Mouse (Mus musculus) forebrain, embryonic 15.5 days (tissue): Measurements from ENCODE around the gene Fkrp. TPM values are rescaled to one million over a fixed set of nuclear protein-coding genes. Genes with fewer than 3 reads are reported as not detected.

ENCODE experiments used
- ATAC-seq: fragments of 200-750 bp; cut with Nextera tagmentation; replicated peaks from 2 replicates; pipeline ENCODE4 v1.8.0; 2017; ENCODE audit warnings: mild to moderate bottlenecking, moderate TSS enrichment, moderate library complexity
- H3K27ac ChIP-seq: fragments of 300-500 bp; sonication (generic); replicated peaks from 2 replicates; pipeline ENCODE4 v1.5.1; 2015; ENCODE audit warnings: mild to moderate bottlenecking, inconsistent platforms
- H3K27me3 ChIP-seq: fragments of 300-500 bp; sonication (generic); 2 replicates; pipeline ENCODE4 v1.6.1; 2015; ENCODE audit warnings: inconsistent platforms
- H3K36me3 ChIP-seq: fragments of 300-500 bp; sonication (generic); 2 replicates; pipeline ENCODE4 v1.6.1; 2015; ENCODE audit warnings: mild to moderate bottlenecking, inconsistent platforms
- H3K4me1 ChIP-seq: fragments of 300-500 bp; sonication (generic); 2 replicates; pipeline ENCODE4 v1.6.1; 2015; ENCODE audit warnings: inconsistent platforms
- H3K4me2 ChIP-seq: fragments of 300-500 bp; sonication (generic); replicated peaks from 2 replicates; pipeline ENCODE4 v1.6.1; 2015; ENCODE audit warnings: mild to moderate bottlenecking, inconsistent platforms
- H3K4me3 ChIP-seq: fragments of 300-500 bp; sonication (generic); 2 replicates; pipeline ENCODE4 v1.5.1; 2015; ENCODE audit warnings: mild to moderate bottlenecking, inconsistent platforms
- H3K9ac ChIP-seq: fragments of 300-500 bp; sonication (generic); replicated peaks from 2 replicates; pipeline ENCODE4 v1.6.1; 2015; ENCODE audit warnings: mild to moderate bottlenecking, inconsistent platforms
- H3K9me3 ChIP-seq: fragments of 300-500 bp; sonication (generic); 2 replicates; pipeline ENCODE4 v1.6.1; 2016; ENCODE audit warnings: inconsistent platforms
- WGBS: fragments of 180-500 bp; shearing (Covaris S2); methylation state at CpG from one replicate; pipeline ENCODE4 v1.1.7; 2015; ENCODE audit warnings: mixed read lengths; 5-methylcytosine and 5-hydroxymethylcytosine counted together
- polyA plus RNA-seq: library from polyadenylated mRNA; unstranded; fragments of >200 nt; fragmentation: Nextera tagmentation; extraction: Ambion mirVana; gene quantifications from 2 replicates; pipeline ENCODE4 v1.2.1, GENCODE M21; 2015

The Fkrp gene
- polyA plus RNA-seq, 1 experiment from 2014 or later, result 28.2 TPM

GRCm38 (mm10) chr7:16843441-16844171 lies 27.1 kb upstream of the Fkrp start:
- H3K4me3 ChIP-seq, result peak overlapping the region; percentile 60
- peaks cover 33% of the 10 kb centered on the region for H3K4me1 ChIP-seq
- ATAC-seq, result 0 out of 2 replicates have a peak, but pooled peaks have one; percentile 5
- peak overlapping the region; percentile 99 for H3K4me2 ChIP-seq
- peak overlapping the region; percentile 72 for H3K9ac ChIP-seq
- H3K27me3 ChIP-seq, result no peaks in the 10 kb centered on the region
- H3K9me3 ChIP-seq, result no peaks in the 10 kb centered on the region
- H3K27ac ChIP-seq, result peak overlapping the region; percentile 70
- 2% methylated on average over 33 of the region's 33 CpGs for WGBS
- H3K36me3 ChIP-seq, result peaks cover 22% of the 10 kb centered on the region

GRCm38 (mm10) chr7:16842645-16843063 lies 26.1 kb upstream of the Fkrp start, which contains the start of gene Prkd2:
Gene Prkd2, plus strand, starts transcription at chr7:16842902.
- no peaks in the 10 kb centered on the region for H3K9me3 ChIP-seq
- WGBS, result under 1% methylated on average over 31 of the region's 32 CpGs
- peak within 1 kb of the TSS; percentile 99 for H3K4me2 ChIP-seq
- H3K4me1 ChIP-seq, result peaks cover 32% of the 10 kb centered on the region
- peak within 1 kb of the TSS; percentile 72 for H3K9ac ChIP-seq
- peak within 1 kb of the TSS; percentile 60 for H3K4me3 ChIP-seq
- peaks cover 32% of the 10 kb centered on the region for H3K36me3 ChIP-seq
- peak; percentile 94 for ATAC-seq
- no peaks in the 10 kb centered on the region for H3K27me3 ChIP-seq
- peak within 1 kb of the TSS; percentile 70 for H3K27ac ChIP-seq

GRCm38 (mm10) chr7:16841561-16842560 lies 25.3 kb upstream of the Fkrp start:
- Histone ChIP-seq H3K27me3 (no peaks in the 10 kb centered on the region), H3K4me1 (peaks cover 32% of the 10 kb centered on the region), H3K9me3 (no peaks in the 10 kb centered on the region), H3K27ac (peak overlapping the region; percentile 70), H3K4me3 (peak overlapping the region; percentile 60), H3K9ac (no peak overlapping the region; the same call in 1 of the 2 replicates), H3K4me2 (peak overlapping the region; percentile 99), H3K36me3 (peaks cover 39% of the 10 kb centered on the region)
- ATAC-seq, result peak; percentile 12
- WGBS, result 45% methylated on average over 11 of the region's 11 CpGs

DNA sequence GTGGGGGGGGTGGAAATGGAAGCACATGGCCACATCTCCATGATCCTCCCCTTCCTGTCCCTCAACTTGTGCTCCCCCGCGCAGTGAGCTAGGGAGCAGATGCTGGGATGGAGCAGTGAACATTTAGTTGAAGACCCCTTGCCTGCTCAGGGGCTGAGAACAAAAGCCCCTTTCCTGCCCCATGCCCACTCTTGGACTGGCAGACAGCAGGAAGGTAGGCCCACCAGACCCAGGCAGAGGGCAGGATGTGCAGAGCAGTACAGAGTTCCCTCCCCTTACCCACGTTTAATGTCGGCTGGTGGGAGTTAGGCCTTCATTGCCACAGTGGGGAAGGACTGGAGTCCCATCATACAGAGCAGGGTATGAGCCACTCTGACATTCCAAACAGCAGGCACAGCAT lies 24.5 kb upstream of the Fkrp start:
- Histone ChIP-seq H3K27me3 (no peaks in the 10 kb centered on the region), H3K4me2 (no peak overlapping the region), H3K27ac (no peak overlapping the region), H3K36me3 (peaks cover 40% of the 10 kb centered on the region), H3K9ac (no peak overlapping the region), H3K4me3 (no peak overlapping the region), H3K4me1 (peaks cover 32% of the 10 kb centered on the region), H3K9me3 (no peaks in the 10 kb centered on the region)
- ATAC-seq, result no peak
- 78% methylated on average over 4 of the region's 4 CpGs for WGBS

DNA sequence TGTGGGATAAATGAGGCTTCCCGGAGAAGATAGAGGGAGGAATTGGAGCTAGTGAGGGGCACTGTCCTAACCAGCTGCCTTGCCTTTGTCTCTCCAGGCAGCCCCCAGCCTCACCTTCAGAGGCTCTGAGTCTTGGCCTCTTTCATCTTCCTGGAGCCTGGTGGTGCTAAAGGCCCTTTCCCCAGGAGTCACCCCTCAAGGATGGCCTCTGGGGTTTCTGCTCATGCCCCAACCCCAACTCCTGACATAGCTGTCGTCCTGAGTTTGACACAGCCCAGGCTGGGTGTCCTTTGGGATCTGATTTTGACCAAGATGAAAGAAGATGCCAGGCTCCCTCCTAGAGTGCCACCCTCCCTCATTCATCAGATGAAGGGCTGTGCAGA lies 23.6 kb upstream of the Fkrp start:
- ATAC-seq, result no peak
- Histone ChIP-seq H3K9ac (no peak overlapping the region), H3K4me1 (peaks cover 25% of the 10 kb centered on the region), H3K27ac (no peak overlapping the region), H3K9me3 (no peaks in the 10 kb centered on the region), H3K4me3 (no peak overlapping the region), H3K4me2 (no peak overlapping the region), H3K27me3 (no peaks in the 10 kb centered on the region), H3K36me3 (peaks cover 48% of the 10 kb centered on the region)
- WGBS, result 91% methylated on average over 2 of the region's 2 CpGs

DNA sequence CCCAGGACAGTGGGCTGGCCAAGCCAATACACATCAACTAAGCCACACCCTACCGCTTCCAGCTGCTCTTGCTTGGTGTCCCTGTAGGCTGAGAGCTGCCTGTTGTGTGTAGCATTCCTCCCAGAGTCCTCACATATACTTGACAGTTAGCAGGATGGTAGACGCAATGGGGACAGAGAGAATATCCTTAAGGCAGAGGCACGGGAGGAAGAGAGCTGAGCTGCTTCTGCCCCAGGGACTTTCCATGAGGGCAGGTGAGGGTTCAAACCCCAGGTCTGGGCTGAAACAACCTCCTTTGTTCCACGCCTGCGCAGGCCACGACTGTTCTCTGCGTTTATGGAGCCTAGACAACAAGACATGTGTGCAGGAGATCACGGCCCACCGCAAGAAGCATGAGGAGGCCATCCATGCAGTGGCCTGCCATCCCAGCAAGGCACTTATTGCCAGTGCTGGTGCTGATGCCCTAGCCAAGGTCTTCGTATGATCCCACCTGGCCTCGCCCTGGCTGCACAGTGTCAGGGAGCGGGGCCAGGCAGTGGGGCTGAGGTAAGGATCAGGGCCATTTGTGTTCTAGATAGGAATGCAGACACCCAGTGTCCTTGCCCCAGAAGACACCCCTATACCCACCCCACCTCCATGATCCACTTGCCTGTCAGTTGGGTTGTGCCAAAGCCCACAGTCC lies 23.0 kb upstream of the Fkrp start:
- Histone ChIP-seq H3K9ac (no peak overlapping the region), H3K4me3 (no peak overlapping the region), H3K4me1 (peaks cover 20% of the 10 kb centered on the region), H3K4me2 (no peak overlapping the region), H3K27ac (no peak overlapping the region), H3K36me3 (peaks cover 53% of the 10 kb centered on the region), H3K9me3 (no peaks in the 10 kb centered on the region), H3K27me3 (no peaks in the 10 kb centered on the region)
- no peak for ATAC-seq
- WGBS, result 95% methylated on average over 12 of the region's 12 CpGs

DNA sequence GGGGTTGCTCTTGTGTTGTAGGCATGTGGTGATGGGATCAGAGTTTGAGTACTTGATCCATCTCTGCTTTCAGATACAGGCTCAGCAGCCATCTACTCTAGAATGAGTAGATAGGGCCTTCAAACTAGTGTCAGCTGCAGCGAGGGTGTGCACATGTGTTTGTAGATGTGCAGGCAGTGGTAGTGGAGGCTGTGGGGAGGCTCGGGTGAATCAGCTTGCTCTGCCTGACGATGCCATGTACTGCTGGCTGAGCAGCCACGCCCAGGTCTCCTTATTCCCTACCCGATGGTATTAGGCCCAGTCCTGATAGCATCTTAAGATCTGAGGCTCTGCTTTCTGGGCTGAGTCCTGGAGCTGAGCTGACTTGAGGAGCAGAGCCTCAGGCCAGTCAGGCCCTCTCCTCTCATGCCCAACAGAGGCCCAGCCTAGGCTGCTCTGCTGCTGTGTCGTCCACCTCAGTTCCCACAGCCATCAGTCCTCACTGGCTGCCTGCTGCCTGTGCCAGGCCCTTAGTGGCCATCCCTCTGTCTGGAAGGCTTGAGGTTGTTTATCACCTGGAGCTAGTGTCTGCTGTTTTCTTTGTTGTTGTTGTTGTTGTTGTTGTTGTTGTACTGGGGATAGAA lies 22.4 kb upstream of the Fkrp start:
- Histone ChIP-seq H3K4me1 (peaks cover 14% of the 10 kb centered on the region), H3K36me3 (peaks cover 59% of the 10 kb centered on the region), H3K9ac (no peak overlapping the region), H3K27ac (no peak overlapping the region), H3K4me3 (no peak overlapping the region), H3K9me3 (no peaks in the 10 kb centered on the region), H3K27me3 (no peaks in the 10 kb centered on the region), H3K4me2 (no peak overlapping the region)
- no peak for ATAC-seq
- WGBS, result 83% methylated on average over 6 of the region's 6 CpGs

DNA sequence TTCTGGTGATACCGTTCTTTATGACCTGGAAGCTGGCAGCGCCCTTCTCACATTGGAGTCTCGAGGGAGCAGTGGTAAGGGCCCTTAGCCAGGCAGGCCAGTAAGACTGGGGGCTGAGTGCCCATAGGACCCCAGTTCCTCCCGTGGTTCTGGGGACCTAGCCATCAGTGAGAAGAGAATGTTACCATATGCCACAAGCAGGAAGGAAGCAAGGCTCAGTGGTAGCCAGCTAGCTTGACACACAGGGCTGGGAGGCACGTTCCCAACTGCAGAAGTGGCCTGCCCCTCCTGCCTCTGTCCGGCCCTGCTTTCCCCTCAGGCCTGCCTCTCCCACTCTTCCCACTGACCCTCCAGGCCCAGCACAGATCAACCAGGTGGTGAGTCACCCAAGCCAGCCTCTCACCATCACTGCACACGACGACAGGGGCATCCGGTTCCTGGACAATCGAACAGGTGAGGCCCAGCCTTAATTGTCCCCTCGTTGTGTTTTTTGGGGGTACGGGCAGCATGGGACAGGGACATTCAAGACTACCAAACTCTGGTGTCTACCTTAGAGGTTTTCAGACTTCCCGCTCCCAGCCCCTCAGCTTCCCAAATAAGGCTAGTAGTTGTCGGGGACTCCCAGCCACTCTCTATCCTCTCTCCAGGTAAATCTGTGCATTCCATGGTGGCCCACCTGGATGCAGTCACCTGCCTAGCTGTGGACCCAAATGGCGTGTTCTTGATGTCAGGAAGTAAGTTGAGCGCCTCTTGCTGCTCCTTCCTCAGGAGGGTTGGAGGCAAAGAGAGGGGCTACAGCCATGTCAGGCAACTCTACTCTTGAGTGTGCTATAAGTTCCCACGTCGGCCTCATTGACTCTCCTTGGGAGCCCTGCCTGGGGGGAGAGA lies 21.6 kb upstream of the Fkrp start:
- Histone ChIP-seq H3K9ac (no peak overlapping the region), H3K27ac (no peak overlapping the region), H3K9me3 (no peaks in the 10 kb centered on the region), H3K36me3 (peaks cover 67% of the 10 kb centered on the region), H3K4me2 (no peak overlapping the region), H3K4me1 (peaks cover 6% of the 10 kb centered on the region), H3K27me3 (no peaks in the 10 kb centered on the region), H3K4me3 (no peak overlapping the region)
- WGBS, result 95% methylated on average over 18 of the region's 18 CpGs
- no peak for ATAC-seq

- H3K9me3 ChIP-seq, result no peaks in the 10 kb centered on the region
- H3K4me1 ChIP-seq, result no peaks in the 10 kb centered on the region
- no peaks in the 10 kb centered on the region for H3K27me3 ChIP-seq
- 93% methylated on average over 9 of the region's 9 CpGs for WGBS
- H3K27ac ChIP-seq, result no peak overlapping the region
- no peak for ATAC-seq
- H3K4me2 ChIP-seq, result no peak overlapping the region
- no peak overlapping the region for H3K4me3 ChIP-seq
- peaks cover 99% of the 10 kb centered on the region for H3K36me3 ChIP-seq
- H3K9ac ChIP-seq, result no peak overlapping the region
These were observed 13.9 kb upstream of the Fkrp start for GRCm38 (mm10) chr7:16830449-16830848.

- no peaks in the 10 kb centered on the region for H3K9me3 ChIP-seq
- no peak overlapping the region for H3K4me3 ChIP-seq
- 88% methylated on average over 4 of the region's 4 CpGs for WGBS
- no peak overlapping the region for H3K9ac ChIP-seq
- H3K4me2 ChIP-seq, result no peak overlapping the region
- peaks cover 87% of the 10 kb centered on the region for H3K36me3 ChIP-seq
- H3K27ac ChIP-seq, result no peak overlapping the region
- ATAC-seq, result no peak
- H3K4me1 ChIP-seq, result no peaks in the 10 kb centered on the region
- H3K27me3 ChIP-seq, result no peaks in the 10 kb centered on the region
These were observed 10.7 kb upstream of the Fkrp start for GRCm38 (mm10) chr7:16827274-16827673.

DNA sequence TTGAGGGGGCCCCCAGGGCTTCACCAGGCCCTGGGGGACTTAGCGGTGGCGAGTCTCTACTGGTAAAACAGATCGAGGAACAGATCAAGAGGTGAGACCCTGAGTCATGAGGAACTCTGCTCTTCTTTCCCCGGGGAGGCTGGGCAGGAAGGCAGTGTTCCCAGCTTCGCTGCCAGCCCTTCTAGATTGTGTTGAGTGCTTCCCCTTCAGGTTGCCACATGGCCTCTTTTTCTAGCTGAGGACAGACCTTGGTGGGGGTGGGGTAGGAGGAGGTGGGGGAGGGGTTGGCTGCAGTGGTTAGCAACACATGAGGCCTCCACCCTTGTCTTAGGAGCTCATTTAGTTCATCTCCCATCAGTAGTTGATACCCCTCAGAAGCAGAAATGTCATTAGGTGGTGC lies 10.0 kb upstream of the Fkrp start:
- Histone ChIP-seq H3K27me3 (no peaks in the 10 kb centered on the region), H3K4me2 (no peak overlapping the region), H3K4me3 (no peak overlapping the region), H3K9ac (no peak overlapping the region), H3K36me3 (peaks cover 80% of the 10 kb centered on the region), H3K9me3 (no peaks in the 10 kb centered on the region), H3K4me1 (peaks cover 4% of the 10 kb centered on the region), H3K27ac (no peak overlapping the region)
- 87% methylated on average over 5 of the region's 5 CpGs for WGBS
- ATAC-seq, result no peak
